Mouse (Mus musculus) gastrocnemius, adult 8-10 months (tissue): Measurements from ENCODE around the gene Ngef. TPM values are rescaled to one million over a fixed set of nuclear protein-coding genes. Genes with fewer than 3 reads are reported as not detected.
"Not testable (repeated sequence)": the region's sequence is repeated elsewhere in the genome, so short reads cannot be mapped to it uniquely, and the experiment has no call there.

Experiments used
- DNase-seq, 2 experiments: peaks; one replicate each; pipeline ENCODE4 v3.0.0; 2022; ENCODE audit warnings: low spot score in 2 of 2
- total RNA-seq, 4 experiments: library from RNA; stranded (reverse); gene quantifications; 2 replicates each; pipeline ENCODE4 v1.2.4; 2022

Ngef gene
- total RNA-seq, 4 experiments from 2014 or later, result 0.13 to 0.19 (median 0.16) TPM; not detected in 1

GRCm38 (mm10) chr1:87475076-87475895 lies 98.4 kb downstream of the Ngef start:
- no peak for DNase-seq

GRCm38 (mm10) chr1:87472576-87472975 lies 101.1 kb downstream of the Ngef start:
- DNase-seq, result peak in 1 of 2 experiments; percentile 22

GRCm38 (mm10) chr1:87471914-87472313 lies 101.8 kb downstream of the Ngef start:
- DNase-seq, result no peak

- DNase-seq, result not testable (repeated sequence)
Measured at GRCm38 (mm10) chr1:87469971-87470370, 103.7 kb downstream of the Ngef start, which contains the start of gene Snorc. Gene Snorc (plus strand): TSS chr1:87470271.

- DNase-seq, result no peak
Measured at GRCm38 (mm10) chr1:87468321-87468720, 105.3 kb downstream of the Ngef start.

- DNase-seq, result no peak
Measured at GRCm38 (mm10) chr1:87467469-87467868, 106.2 kb downstream of the Ngef start.

GRCm38 (mm10) chr1:87459856-87460255 lies 113.8 kb downstream of the Ngef start:
- DNase-seq, result not testable (repeated sequence)

GRCm38 (mm10) chr1:87458045-87458444 lies 115.6 kb downstream of the Ngef start:
- DNase-seq, result no peak

- DNase-seq, result no peak
Measured at GRCm38 (mm10) chr1:87456425-87456824, 117.2 kb downstream of the Ngef start.

GRCm38 (mm10) chr1:87449432-87449831 lies 124.2 kb downstream of the Ngef start:
- DNase-seq, result no peak

GRCm38 (mm10) chr1:87447183-87448104 lies 126.2 kb downstream of the Ngef start:
- DNase-seq, result peak in 1 of 2 experiments; percentile 20

GRCm38 (mm10) chr1:87436583-87436982 lies 137.1 kb downstream of the Ngef start:
- no peak for DNase-seq

- no peak for DNase-seq
Measured at GRCm38 (mm10) chr1:87435125-87435524, 138.5 kb downstream of the Ngef start.

Other genes starting within 250 kb of the Ngef start
- gene Gigyf2, start 246.9 kb downstream of the Ngef start, total RNA-seq, result 10 to 100 TPM; 33.1 to 40.4 (median 39.0) TPM
- under 1 TPM in 1 of 4 experiments, not detected in 3; 0.54 TPM for gene Kcnj13, start 179.1 kb downstream of the Ngef start, total RNA-seq
- gene Snorc, start 103.6 kb downstream of the Ngef start, total RNA-seq, result not detected
- gene Neu2, start 64.0 kb downstream of the Ngef start, total RNA-seq, result 10 to 100 TPM in 3 of 4 experiments, 1 to 10 TPM in 1; 8.7 to 15.9 (median 12.2) TPM
- gene Inpp5d, start 46.4 kb upstream of the Ngef start, total RNA-seq, result 1 to 10 TPM; 1.8 to 3.9 (median 2.6) TPM
- gene Atg16l1, start 182.0 kb upstream of the Ngef start, total RNA-seq, result 10 to 100 TPM; 14.4 to 18.5 (median 16.4) TPM
- gene Sag, start 229.8 kb upstream of the Ngef start, total RNA-seq, result under 1 TPM in 1 of 4 experiments, not detected in 3; 0.16 TPM